Mouse (Mus musculus): ENCODE results near the gene Zfp362. TPM values are rescaled to one million over a fixed set of nuclear protein-coding genes. Genes with fewer than 3 reads are reported as not detected.

The Zfp362 gene
- polyA plus RNA-seq, 1 experiment from 2014 or later, result 31.7 TPM

DNA sequence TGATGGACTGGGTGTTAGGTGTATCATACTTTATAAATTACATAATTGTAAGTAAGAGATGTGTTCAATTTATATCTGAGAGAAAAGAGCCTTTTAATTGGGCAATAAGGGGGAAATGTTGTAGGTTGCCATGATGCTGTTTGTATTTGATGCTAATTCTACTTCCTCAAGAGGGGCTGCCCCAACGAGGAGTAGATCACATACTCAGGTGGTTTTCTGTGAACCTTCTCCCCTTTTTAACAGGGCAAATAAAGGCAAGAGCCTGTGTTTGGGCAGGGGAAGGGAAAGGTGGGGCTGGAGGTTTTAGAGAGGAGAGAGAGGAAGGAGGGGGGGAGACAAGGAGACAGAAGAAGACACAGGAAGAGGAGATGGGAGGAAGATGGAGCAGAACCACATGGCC is 65.0 kb downstream of the Zfp362 start:
- H3K4me1 ChIP-seq (ENCODE audit: control insufficient read depth, insufficient read depth, low read length), result peaks cover 29% of the 10 kb centered on the region
- DNase-seq (ENCODE audit: low spot score, missing footprints), result no peak

DNA sequence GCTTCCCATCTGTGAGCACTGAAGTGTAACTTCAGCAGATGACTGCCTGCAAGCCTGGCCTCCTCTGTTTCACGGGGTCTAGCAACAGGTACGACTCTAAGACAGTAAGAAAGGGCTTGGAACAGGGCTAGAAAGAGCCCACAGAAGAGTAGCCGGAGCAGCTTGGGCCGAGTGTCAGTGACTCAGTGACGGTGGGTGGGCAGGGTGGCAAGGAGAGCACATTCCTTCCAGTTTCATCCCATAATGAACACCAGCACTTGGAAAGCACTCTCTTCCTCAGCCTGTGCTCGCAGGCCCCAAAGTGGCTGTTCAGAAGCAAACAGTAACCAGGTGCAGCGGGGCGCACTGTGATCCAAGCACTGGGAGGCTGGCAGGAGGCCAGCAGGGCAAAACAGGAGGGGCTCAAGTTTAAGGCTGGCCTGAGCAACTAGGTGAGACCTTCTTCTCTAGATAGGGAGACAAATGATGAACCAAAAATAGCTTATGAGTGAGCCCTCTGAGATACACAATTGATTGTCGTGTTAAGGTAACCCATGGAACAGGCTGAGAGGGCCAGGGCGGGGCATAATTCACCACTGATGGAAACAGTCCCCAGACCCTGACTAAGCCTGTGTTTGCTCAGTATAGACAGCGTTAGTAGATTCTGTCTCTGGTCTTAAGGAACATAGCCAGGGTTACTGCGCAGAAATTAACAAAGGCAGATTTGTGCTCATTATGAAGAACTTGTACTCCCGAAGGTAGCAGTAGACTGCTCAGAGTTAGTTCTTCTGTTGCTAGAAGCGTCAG is 67.8 kb downstream of the Zfp362 start:
- no peaks in the 10 kb centered on the region for H3K27me3 ChIP-seq (ENCODE audit: control insufficient read depth, insufficient read depth, low read length)
- 58% methylated on average over 14 of the region's 14 CpGs for WGBS
- H3K27ac ChIP-seq (ENCODE audit: low read depth, low read length), result peak overlapping the region; percentile 92; the same call in 1 of the 2 replicates
- peaks cover 58% of the 10 kb centered on the region for H3K4me1 ChIP-seq (ENCODE audit: control insufficient read depth, insufficient read depth, low read length)
- H3K4me3 ChIP-seq (ENCODE audit: low read depth, low read length), result no peak overlapping the region
- H3K36me3 ChIP-seq (ENCODE audit: control insufficient read depth, insufficient read depth, low read length), result no peaks in the 10 kb centered on the region
- H3K4me2 ChIP-seq, result peak overlapping the region; percentile 3; the same call in 1 of the 2 replicates
- peak overlapping the region; percentile 46; the same call in 1 of the 2 replicates for H3K9ac ChIP-seq (ENCODE audit: low read length)
- DNase-seq (ENCODE audit: low spot score, missing footprints) (no peak), ATAC-seq (ENCODE audit: low FRiP score) (no peak)
- H3K9me3 ChIP-seq (ENCODE audit: control insufficient read depth, low read length), result no peaks in the 10 kb centered on the region

More for the DNA sequence above, 65.0 kb downstream of the Zfp362 start:
- Histone ChIP-seq H3K4me2 (no peak overlapping the region), H3K27me3 (ENCODE audit: control insufficient read depth, insufficient read depth, low read length) (no peaks in the 10 kb centered on the region), H3K4me3 (ENCODE audit: low read depth, low read length) (no peak overlapping the region), H3K36me3 (ENCODE audit: control insufficient read depth, insufficient read depth, low read length) (peaks cover 17% of the 10 kb centered on the region), H3K27ac (ENCODE audit: low read depth, low read length) (no peak overlapping the region), H3K9me3 (ENCODE audit: control insufficient read depth, low read length) (no peaks in the 10 kb centered on the region), H3K9ac (ENCODE audit: low read length) (no peak overlapping the region)
- no peak for ATAC-seq (ENCODE audit: low FRiP score)
- 69% methylated on average over 1 of the region's 1 CpGs for WGBS

DNA sequence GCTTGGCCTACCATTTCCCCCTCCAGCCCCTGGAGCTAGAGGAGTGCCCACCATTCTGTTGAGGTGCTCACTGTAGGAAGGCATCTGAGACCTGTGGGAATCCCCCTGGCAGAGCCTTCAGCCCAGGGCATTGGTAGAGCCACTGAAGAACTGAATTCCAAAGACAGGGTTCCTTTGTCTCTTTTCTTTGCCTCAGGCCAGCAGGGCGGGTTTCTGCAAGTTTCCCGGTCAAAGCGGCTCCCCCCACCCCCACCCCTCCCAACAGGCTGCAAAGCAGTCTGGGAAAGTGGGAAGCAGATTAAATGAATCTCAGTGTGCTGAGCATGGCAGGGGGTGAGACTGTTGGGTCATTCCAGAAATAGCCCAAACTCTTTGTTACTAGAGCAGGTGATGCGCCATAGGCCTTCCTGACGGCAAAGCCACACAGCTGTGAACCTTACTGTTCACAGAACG is 68.7 kb downstream of the Zfp362 start:
- Histone ChIP-seq H3K27me3 (ENCODE audit: control insufficient read depth, insufficient read depth, low read length) (no peaks in the 10 kb centered on the region), H3K4me1 (ENCODE audit: control insufficient read depth, insufficient read depth, low read length) (peaks cover 58% of the 10 kb centered on the region), H3K36me3 (ENCODE audit: control insufficient read depth, insufficient read depth, low read length) (no peaks in the 10 kb centered on the region), H3K27ac (ENCODE audit: low read depth, low read length) (peak overlapping the region; percentile 92), H3K9me3 (ENCODE audit: control insufficient read depth, low read length) (no peaks in the 10 kb centered on the region), H3K4me2 (peak overlapping the region; percentile 26), H3K9ac (ENCODE audit: low read length) (peak overlapping the region; percentile 67), H3K4me3 (ENCODE audit: low read depth, low read length) (no peak overlapping the region)
- DNase-seq (ENCODE audit: low spot score, missing footprints), result peak; percentile 96
- peak; percentile 80 for ATAC-seq (ENCODE audit: low FRiP score)
- 8% methylated on average over 6 of the region's 6 CpGs for WGBS

DNA sequence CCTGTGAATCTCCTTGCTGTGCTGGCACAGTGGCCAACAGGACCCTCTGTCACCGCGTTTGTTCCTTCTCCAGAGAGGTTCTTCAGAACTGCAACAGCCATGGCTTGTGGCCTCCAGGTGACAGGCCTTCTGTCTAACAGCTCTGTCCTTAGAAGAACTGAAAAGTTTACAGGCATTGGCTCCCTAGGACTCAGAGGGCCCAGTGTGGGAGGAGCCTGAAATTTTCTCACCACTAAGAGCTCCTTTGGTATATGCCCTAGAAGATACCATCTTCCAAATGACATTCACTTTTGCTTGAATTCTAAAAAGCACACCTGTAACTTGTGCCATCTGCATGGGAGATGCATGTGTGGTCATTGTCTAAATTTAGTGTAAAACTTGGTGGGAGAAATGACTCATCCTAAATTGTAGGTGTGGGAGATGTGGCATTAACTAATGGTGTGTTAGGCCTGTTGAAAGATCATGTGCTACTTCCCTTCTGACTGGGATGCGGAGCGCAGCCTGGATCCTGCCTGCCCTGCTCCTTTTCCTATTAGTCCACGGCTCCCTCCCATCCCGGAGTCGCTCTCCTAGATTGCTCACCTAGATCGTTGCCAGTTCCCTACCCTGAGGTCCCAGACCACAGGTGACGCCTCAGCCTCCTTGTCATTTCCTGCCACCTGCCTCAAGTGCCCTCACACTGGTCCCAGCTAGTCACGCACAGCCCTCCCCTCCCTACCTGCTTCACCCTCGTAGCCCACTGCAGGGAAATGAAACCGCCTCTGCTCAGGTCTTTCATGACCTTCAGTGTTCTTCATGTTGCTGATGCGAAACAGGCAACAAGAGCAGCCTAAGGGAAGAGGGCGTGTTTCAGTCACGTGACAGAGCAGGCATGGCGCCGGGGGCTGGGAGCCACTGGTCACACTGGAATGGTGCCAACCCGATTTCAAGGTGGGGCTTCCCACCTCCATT is 70.8 kb downstream of the Zfp362 start:
- Histone ChIP-seq H3K9me3 (ENCODE audit: control insufficient read depth, low read length) (no peaks in the 10 kb centered on the region), H3K9ac (ENCODE audit: low read length) (no peak overlapping the region), H3K4me2 (no peak overlapping the region), H3K4me3 (ENCODE audit: low read depth, low read length) (no peak overlapping the region), H3K27ac (ENCODE audit: low read depth, low read length) (peak overlapping the region; percentile 92), H3K4me1 (ENCODE audit: control insufficient read depth, insufficient read depth, low read length) (peaks cover 77% of the 10 kb centered on the region), H3K36me3 (ENCODE audit: control insufficient read depth, insufficient read depth, low read length) (no peaks in the 10 kb centered on the region), H3K27me3 (ENCODE audit: control insufficient read depth, insufficient read depth, low read length) (no peaks in the 10 kb centered on the region)
- ATAC-seq (ENCODE audit: low FRiP score), result no peak
- no peak for DNase-seq (ENCODE audit: low spot score, missing footprints)
- 82% methylated on average over 18 of the region's 18 CpGs for WGBS

DNA sequence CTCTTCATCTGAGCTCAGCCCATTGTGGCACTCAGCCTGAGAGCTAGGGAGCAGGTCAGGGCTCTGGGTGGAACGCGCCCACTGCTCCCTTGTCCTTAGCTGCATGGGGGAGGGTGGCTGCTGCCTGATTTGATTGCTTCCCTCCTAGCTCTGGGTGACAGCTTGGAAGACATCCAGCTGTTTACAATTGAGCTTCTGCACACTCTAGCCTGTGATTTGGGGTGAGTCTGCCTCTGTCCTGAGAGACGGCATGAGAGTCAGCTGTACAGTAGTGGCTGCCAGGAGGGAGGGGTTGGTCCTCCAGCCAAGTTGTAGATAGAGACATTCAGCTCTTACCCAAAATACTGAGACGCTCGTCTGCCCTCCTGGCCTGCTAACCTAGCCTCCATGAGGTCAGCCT is 71.6 kb downstream of the Zfp362 start:
- peak overlapping the region; percentile 32 for H3K4me2 ChIP-seq
- no peak overlapping the region for H3K4me3 ChIP-seq (ENCODE audit: low read depth, low read length)
- DNase-seq (ENCODE audit: low spot score, missing footprints) (no peak), ATAC-seq (ENCODE audit: low FRiP score) (peak; percentile 10; the same call in 1 of the 2 replicates)
- H3K36me3 ChIP-seq (ENCODE audit: control insufficient read depth, insufficient read depth, low read length), result no peaks in the 10 kb centered on the region
- H3K27ac ChIP-seq (ENCODE audit: low read depth, low read length), result peak overlapping the region; percentile 48; the same call in 1 of the 2 replicates
- peaks cover 85% of the 10 kb centered on the region for H3K4me1 ChIP-seq (ENCODE audit: control insufficient read depth, insufficient read depth, low read length)
- peak overlapping the region; percentile 53 for H3K9ac ChIP-seq (ENCODE audit: low read length)
- WGBS, result 37% methylated on average over 5 of the region's 5 CpGs
- no peaks in the 10 kb centered on the region for H3K27me3 ChIP-seq (ENCODE audit: control insufficient read depth, insufficient read depth, low read length)
- no peaks in the 10 kb centered on the region for H3K9me3 ChIP-seq (ENCODE audit: control insufficient read depth, low read length)

DNA sequence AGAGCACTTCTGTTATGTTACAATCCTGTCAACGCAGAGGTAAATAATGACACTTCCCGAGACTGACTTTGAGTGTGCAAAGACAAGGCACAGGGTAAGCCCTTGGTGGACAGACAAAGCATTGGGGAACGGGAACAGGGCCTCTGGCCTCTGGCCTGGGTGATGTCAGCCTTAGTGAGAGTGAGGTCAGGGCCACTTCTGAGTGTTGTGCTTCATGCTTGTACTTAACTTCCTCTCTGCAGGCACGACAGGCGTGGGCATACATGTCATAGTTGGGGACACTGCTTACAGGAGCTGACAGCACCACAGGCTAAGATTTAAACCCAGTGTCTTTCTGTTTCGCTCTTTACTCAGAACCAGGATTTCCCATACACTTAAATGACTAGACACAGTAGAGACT is 72.3 kb downstream of the Zfp362 start:
- Histone ChIP-seq H3K27ac (ENCODE audit: low read depth, low read length) (no peak overlapping the region), H3K36me3 (ENCODE audit: control insufficient read depth, insufficient read depth, low read length) (no peaks in the 10 kb centered on the region), H3K4me3 (ENCODE audit: low read depth, low read length) (no peak overlapping the region), H3K9ac (ENCODE audit: low read length) (peak overlapping the region; percentile 53), H3K9me3 (ENCODE audit: control insufficient read depth, low read length) (no peaks in the 10 kb centered on the region), H3K4me1 (ENCODE audit: control insufficient read depth, insufficient read depth, low read length) (peaks cover 91% of the 10 kb centered on the region), H3K27me3 (ENCODE audit: control insufficient read depth, insufficient read depth, low read length) (no peaks in the 10 kb centered on the region), H3K4me2 (peak overlapping the region; percentile 32; the same call in 1 of the 2 replicates)
- ATAC-seq (ENCODE audit: low FRiP score) (no peak), DNase-seq (ENCODE audit: low spot score, missing footprints) (no peak)
- 45% methylated on average over 6 of the region's 6 CpGs for WGBS

DNA sequence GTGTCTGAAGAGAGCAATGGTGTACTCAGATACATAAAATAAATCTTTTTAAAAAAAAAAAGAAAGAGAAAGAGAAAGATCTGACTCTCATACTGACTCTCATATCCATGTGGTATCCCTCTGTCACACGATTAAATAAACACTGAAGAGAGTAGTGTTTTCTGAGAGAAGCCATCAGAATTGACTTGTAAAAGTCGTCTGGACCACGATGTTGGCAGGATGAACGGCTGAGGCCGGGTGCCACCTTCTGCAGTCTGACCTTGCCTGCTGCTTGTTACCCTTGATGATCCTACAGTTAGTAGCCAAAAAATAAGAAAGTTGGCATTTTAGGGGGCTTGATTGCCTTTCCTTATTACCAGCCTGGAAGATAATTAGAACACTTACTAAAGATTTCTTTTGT is 73.1 kb downstream of the Zfp362 start:
- Histone ChIP-seq H3K27ac (ENCODE audit: low read depth, low read length) (no peak overlapping the region), H3K9me3 (ENCODE audit: control insufficient read depth, low read length) (no peaks in the 10 kb centered on the region), H3K36me3 (ENCODE audit: control insufficient read depth, insufficient read depth, low read length) (no peaks in the 10 kb centered on the region), H3K4me1 (ENCODE audit: control insufficient read depth, insufficient read depth, low read length) (peaks cover 85% of the 10 kb centered on the region), H3K4me3 (ENCODE audit: low read depth, low read length) (no peak overlapping the region), H3K4me2 (no peak overlapping the region), H3K9ac (ENCODE audit: low read length) (no peak overlapping the region), H3K27me3 (ENCODE audit: control insufficient read depth, insufficient read depth, low read length) (no peaks in the 10 kb centered on the region)
- whole genome bisulfite sequencing, result 58% methylated on average over 5 of the region's 5 CpGs
- DNase-seq (ENCODE audit: low spot score, missing footprints) (no peak), ATAC-seq (ENCODE audit: low FRiP score) (no peak)

DNA sequence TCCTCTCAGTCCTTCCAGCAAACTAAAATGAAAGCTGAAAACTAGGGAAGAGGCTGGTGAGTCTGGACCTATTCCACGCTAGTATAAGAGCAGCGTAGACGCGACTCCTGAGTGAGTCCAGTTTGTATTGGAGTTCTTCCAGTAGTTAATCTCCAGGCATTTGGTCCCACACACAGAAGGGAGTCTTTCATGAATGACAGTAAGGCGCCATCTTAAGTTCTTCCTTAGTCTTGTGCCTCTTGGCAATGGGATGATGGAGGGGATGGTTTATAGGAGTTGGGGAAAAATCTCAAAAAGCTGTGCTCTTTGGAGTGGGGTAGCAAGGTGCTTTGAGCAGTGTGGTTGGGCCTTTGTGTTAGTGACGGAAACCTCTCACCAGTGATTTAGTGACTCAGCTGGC is 75.6 kb downstream of the Zfp362 start:
- peaks cover 71% of the 10 kb centered on the region for H3K4me1 ChIP-seq (ENCODE audit: control insufficient read depth, insufficient read depth, low read length)
- no peaks in the 10 kb centered on the region for H3K27me3 ChIP-seq (ENCODE audit: control insufficient read depth, insufficient read depth, low read length)
- no peaks in the 10 kb centered on the region for H3K9me3 ChIP-seq (ENCODE audit: control insufficient read depth, low read length)
- H3K4me3 ChIP-seq (ENCODE audit: low read depth, low read length), result peak overlapping the region; percentile 98
- 68% methylated on average over 6 of the region's 6 CpGs for WGBS
- H3K36me3 ChIP-seq (ENCODE audit: control insufficient read depth, insufficient read depth, low read length), result no peaks in the 10 kb centered on the region
- no peak for DNase-seq (ENCODE audit: low spot score, missing footprints)
- H3K27ac ChIP-seq (ENCODE audit: low read depth, low read length), result no peak overlapping the region
- peak overlapping the region; percentile 100 for H3K9ac ChIP-seq (ENCODE audit: low read length)
- H3K4me2 ChIP-seq, result peak overlapping the region; percentile 94
- ATAC-seq (ENCODE audit: low FRiP score), result no peak

DNA sequence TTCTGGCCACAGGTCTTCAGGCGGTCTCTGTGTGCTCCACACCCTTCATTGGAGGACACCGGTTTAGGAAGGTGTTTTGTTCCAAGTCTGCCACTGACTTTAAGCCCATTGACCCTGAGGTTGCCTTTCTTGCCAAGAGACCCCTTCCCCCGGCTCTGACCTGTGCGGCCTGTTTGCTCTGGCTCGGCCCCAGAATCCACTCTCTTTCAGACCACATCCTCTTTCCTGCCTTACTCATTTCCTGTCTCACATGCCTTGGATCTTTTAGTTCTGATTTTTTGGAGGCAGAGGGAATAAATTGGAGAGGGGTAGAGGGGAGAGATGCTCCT is 76.2 kb downstream of the Zfp362 start:
- no peak for ATAC-seq (ENCODE audit: low FRiP score)
- Histone ChIP-seq H3K9me3 (ENCODE audit: control insufficient read depth, low read length) (no peaks in the 10 kb centered on the region), H3K36me3 (ENCODE audit: control insufficient read depth, insufficient read depth, low read length) (no peaks in the 10 kb centered on the region), H3K4me3 (ENCODE audit: low read depth, low read length) (peak overlapping the region; percentile 98), H3K4me2 (peak overlapping the region; percentile 94), H3K27me3 (ENCODE audit: control insufficient read depth, insufficient read depth, low read length) (no peaks in the 10 kb centered on the region), H3K4me1 (ENCODE audit: control insufficient read depth, insufficient read depth, low read length) (peaks cover 65% of the 10 kb centered on the region), H3K27ac (ENCODE audit: low read depth, low read length) (peak overlapping the region; percentile 96; the same call in 1 of the 2 replicates), H3K9ac (ENCODE audit: low read length) (peak overlapping the region; percentile 100)
- WGBS, result 15% methylated on average over 5 of the region's 5 CpGs
- no peak for DNase-seq (ENCODE audit: low spot score, missing footprints)
